Mouse (Mus musculus) heart, embryonic 16.5 days (tissue): ENCODE results near the gene Tor2a. TPM values are rescaled to one million over a fixed set of nuclear protein-coding genes. Genes with fewer than 3 reads are reported as not detected.

ENCODE experiments used
- ATAC-seq: fragments of 200-750 bp; cut with Nextera tagmentation; replicated peaks from 2 replicates; pipeline ENCODE4 v1.8.0; 2017; ENCODE audit warnings: moderate number of reproducible peaks; ENCODE audit not compliant: insufficient read depth, low FRiP score; ENCODE audit errors: extremely low read depth
- H3K27ac ChIP-seq: fragments of 300-500 bp; sonication (generic); 2 replicates; pipeline ENCODE4 v1.5.1; 2014; ENCODE audit warnings: mild to moderate bottlenecking, low read length, control low read depth, moderate library complexity
- H3K27me3 ChIP-seq: fragments of 300-500 bp; sonication (generic); 2 replicates; pipeline ENCODE4 v1.6.1; 2014; ENCODE audit warnings: low read length, mixed read lengths; ENCODE audit not compliant: control insufficient read depth, insufficient read depth
- H3K36me3 ChIP-seq: fragments of 300-500 bp; sonication (generic); 2 replicates; pipeline ENCODE4 v1.6.1; 2014; ENCODE audit not compliant: control insufficient read depth, insufficient read depth
- H3K4me1 ChIP-seq: fragments of 300-500 bp; sonication (generic); 2 replicates; pipeline ENCODE4 v1.6.1; 2014; ENCODE audit warnings: low read length, mixed read lengths; ENCODE audit not compliant: control insufficient read depth, insufficient read depth
- H3K4me2 ChIP-seq: fragments of 300-500 bp; sonication (generic); 2 replicates; pipeline ENCODE4 v1.6.1; 2014; ENCODE audit warnings: low read depth, mild to moderate bottlenecking, control low read depth, low read length
- H3K4me3 ChIP-seq: fragments of 300-500 bp; sonication (generic); 2 replicates; pipeline ENCODE4 v1.5.1; 2014; ENCODE audit warnings: mild to moderate bottlenecking, control low read depth, low read length
- H3K9ac ChIP-seq: fragments of 300-500 bp; sonication (generic); 2 replicates; pipeline ENCODE4 v1.6.1; 2014; ENCODE audit warnings: low read length, control low read depth
- H3K9me3 ChIP-seq: fragments of 300-500 bp; sonication (generic); replicated peaks from 2 replicates; pipeline ENCODE4 v1.6.1; 2016; ENCODE audit warnings: low read length; ENCODE audit not compliant: control insufficient read depth
- WGBS: fragments of 180-500 bp; shearing (Covaris S2); extraction: QIAGEN DNeasy Blood & Tissue Kit; methylation state at CpG from one replicate; pipeline ENCODE4 v1.1.7; 2014; 5-methylcytosine and 5-hydroxymethylcytosine counted together
- polyA plus RNA-seq: library from polyadenylated mRNA; unstranded; fragments of >200 nt; fragmentation: Nextera tagmentation; extraction: Ambion mirVana; gene quantifications from 2 replicates; pipeline ENCODE4 v1.2.1, GENCODE M21; 2015

The Tor2a gene
- polyA plus RNA-seq, 1 experiment from 2014 or later: 38.9 TPM

DNA sequence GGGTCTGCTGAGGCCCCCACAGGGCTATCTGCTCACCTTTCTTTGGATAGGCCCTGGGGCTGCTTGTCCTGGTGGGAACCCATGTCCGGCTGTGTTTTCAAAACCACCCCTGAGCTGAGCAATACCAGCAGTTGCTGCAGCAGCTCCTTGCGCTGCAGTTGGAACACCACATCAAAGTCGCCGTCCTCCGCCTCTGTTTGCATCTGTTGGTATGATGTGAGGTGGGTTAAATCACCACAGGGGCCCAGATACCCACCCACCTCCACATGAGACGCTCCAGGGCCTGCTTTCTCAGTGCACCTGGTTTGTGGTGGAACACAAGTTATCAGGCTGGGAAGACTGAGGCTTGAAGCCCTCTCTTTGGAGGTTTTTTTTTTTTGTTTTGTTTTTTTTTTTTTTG, 21.0 kb downstream of the Tor2a start:
- WGBS: 83% methylated on average over 6 of the region's 6 CpGs
- no peaks in the 10 kb centered on the region for H3K9me3 ChIP-seq
- no peak overlapping the region for H3K4me2 ChIP-seq
- no peaks in the 10 kb centered on the region for H3K36me3 ChIP-seq
- no peak for ATAC-seq
- H3K4me1 ChIP-seq: peaks cover 8% of the 10 kb centered on the region
- no peak overlapping the region for H3K27ac ChIP-seq
- H3K27me3 ChIP-seq: no peaks in the 10 kb centered on the region
- no peak overlapping the region for H3K4me3 ChIP-seq
- H3K9ac ChIP-seq: no peak overlapping the region

DNA sequence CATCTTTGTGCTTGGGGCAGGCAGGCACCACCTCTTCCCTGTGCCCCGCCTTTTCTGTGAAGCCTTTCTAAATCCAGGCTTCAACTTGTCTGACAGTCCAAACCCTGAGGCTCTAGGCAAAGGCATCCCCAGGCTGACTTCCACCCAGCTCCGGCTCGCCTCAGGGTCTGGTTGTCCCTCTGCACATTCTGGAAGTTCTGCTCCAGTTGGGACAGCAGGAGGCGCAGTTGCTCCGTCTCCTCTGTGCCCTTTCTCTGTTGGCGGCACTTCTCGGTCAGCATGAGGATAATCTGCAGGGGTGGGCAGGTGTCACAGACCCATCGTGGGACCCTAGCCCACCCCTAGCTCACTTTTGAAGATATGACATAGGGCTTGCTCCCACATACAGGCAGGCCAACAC, 22.1 kb downstream of the Tor2a start:
- H3K4me1 ChIP-seq: peaks cover 11% of the 10 kb centered on the region
- WGBS: 10% methylated on average over 8 of the region's 8 CpGs
- no peak overlapping the region for H3K27ac ChIP-seq
- no peak overlapping the region for H3K4me3 ChIP-seq
- no peak overlapping the region for H3K4me2 ChIP-seq
- no peak overlapping the region for H3K9ac ChIP-seq
- no peaks in the 10 kb centered on the region for H3K9me3 ChIP-seq
- H3K27me3 ChIP-seq: no peaks in the 10 kb centered on the region
- no peaks in the 10 kb centered on the region for H3K36me3 ChIP-seq
- ATAC-seq: no peak

DNA sequence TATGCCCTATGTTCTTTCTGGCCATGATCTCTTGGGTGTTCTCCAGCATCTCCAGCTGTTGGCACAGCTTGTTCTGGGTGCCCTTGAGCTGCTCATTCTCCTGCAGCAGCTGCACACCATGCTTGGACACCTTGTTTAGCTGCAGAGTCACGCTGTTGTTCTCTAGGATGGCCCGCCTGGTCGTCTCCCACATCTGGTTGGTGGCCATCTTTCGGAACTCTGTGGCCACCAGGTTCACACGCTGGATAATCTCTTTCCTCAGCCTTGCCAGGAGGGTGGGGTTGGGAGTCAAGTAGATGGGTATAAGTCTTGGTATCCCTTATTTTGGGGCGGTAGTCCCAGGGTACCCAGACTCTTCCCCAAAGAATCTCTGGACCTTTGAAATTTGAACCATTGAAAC, 22.7 kb downstream of the Tor2a start:
- Histone ChIP-seq H3K9me3 (no peaks in the 10 kb centered on the region), H3K27me3 (no peaks in the 10 kb centered on the region), H3K9ac (no peak overlapping the region), H3K4me2 (no peak overlapping the region), H3K4me3 (no peak overlapping the region), H3K4me1 (peaks cover 13% of the 10 kb centered on the region), H3K36me3 (no peaks in the 10 kb centered on the region), H3K27ac (no peak overlapping the region)
- 88% methylated on average over 6 of the region's 6 CpGs for WGBS
- no peak for ATAC-seq

DNA sequence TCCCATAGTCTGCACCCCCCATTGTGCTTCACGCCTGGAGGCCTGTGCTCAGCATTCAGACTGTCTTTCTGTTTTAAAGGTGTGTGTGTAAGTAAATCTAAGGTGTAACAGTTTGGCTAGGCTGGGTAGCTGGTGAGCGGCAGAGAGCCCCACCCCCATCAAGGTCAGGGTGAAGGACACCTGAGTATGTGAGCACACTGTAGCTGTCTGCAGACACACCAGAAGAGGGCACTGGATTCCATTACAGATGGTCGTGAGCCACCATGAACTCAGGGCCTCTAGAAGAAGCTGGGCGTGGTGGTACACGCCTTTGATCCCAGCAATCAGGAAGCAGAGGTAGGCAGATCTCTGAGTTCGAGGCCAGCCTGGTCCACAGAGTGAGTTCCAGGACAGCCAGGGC, 24.7 kb downstream of the Tor2a start:
- H3K27ac ChIP-seq: no peak overlapping the region
- H3K9me3 ChIP-seq: no peaks in the 10 kb centered on the region
- peaks cover 5% of the 10 kb centered on the region for H3K4me1 ChIP-seq
- ATAC-seq: no peak
- H3K36me3 ChIP-seq: no peaks in the 10 kb centered on the region
- H3K27me3 ChIP-seq: no peaks in the 10 kb centered on the region
- H3K4me3 ChIP-seq: no peak overlapping the region
- H3K9ac ChIP-seq: no peak overlapping the region
- H3K4me2 ChIP-seq: no peak overlapping the region
- WGBS: 75% methylated on average over 6 of the region's 6 CpGs

DNA sequence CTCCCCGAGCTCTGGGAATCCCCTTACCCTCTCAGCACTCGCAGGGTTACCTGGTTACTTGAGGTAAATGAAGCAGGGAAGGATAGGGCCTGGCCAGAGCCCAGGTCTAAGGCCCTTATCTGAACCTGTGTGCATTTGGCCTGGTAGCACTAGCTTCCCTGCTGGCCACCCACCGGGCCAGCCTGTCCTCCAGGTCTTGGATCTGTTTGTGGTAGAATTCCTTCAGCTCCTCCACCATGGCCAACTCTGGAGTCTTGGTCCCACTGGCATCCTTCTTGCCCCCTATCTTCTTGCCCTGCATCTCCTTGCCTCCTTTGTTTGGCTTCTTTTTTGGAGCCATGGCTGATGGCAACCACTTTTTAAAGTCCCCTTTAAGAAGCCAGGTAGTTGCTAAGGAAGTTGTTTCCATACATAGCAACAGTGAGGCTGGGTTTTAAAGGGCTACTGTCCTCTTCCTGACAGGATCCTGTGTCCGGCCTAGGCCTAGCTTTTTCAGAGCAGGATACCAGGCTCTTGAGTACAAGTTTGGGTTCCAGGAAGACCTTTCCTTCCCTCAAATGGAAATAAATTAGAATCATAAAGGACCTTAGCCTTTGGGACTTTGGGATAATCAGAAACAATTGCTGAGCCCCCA, 27.1 kb downstream of the Tor2a start, which contains the start of gene Cfap157:
TSS of gene Cfap157 (minus strand) at position 381 of the 634 bp plus-strand sequence.
- Histone ChIP-seq H3K27ac (no peak within 1 kb of the TSS), H3K27me3 (no peaks in the 10 kb centered on the region), H3K4me2 (no peak within 1 kb of the TSS), H3K9me3 (no peaks in the 10 kb centered on the region), H3K36me3 (no peaks in the 10 kb centered on the region), H3K9ac (no peak within 1 kb of the TSS), H3K4me1 (peaks cover 5% of the 10 kb centered on the region), H3K4me3 (no peak within 1 kb of the TSS)
- ATAC-seq: peak; percentile 68
- WGBS: 53% methylated on average over 4 of the region's 4 CpGs

DNA sequence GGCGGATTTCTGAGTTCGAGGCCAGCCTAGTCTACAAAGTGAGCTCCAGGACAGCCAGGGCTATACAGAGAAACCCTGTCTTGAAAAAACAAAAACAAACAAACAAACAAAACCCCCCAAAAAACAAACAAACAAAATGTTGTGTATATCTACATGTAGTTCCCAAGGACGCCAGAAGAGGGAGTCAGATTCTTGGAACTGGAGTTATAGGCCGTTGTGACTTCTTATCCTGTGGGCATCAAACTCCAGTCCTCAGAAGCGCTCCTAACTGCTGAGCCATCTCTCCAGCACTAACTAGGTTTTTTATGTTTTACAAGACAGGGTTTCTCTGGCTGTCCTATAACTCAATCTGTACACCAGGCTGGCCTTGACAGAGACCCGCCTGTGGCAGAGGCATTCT, 30.1 kb downstream of the Tor2a start:
- no peaks in the 10 kb centered on the region for H3K36me3 ChIP-seq
- no peak overlapping the region for H3K4me3 ChIP-seq
- no peak overlapping the region for H3K9ac ChIP-seq
- no peak overlapping the region for H3K4me2 ChIP-seq
- no peak for ATAC-seq
- H3K4me1 ChIP-seq: peaks cover 10% of the 10 kb centered on the region
- H3K9me3 ChIP-seq: no peaks in the 10 kb centered on the region
- WGBS: 60% methylated on average over 6 of the region's 6 CpGs
- no peak overlapping the region for H3K27ac ChIP-seq
- H3K27me3 ChIP-seq: no peaks in the 10 kb centered on the region

DNA sequence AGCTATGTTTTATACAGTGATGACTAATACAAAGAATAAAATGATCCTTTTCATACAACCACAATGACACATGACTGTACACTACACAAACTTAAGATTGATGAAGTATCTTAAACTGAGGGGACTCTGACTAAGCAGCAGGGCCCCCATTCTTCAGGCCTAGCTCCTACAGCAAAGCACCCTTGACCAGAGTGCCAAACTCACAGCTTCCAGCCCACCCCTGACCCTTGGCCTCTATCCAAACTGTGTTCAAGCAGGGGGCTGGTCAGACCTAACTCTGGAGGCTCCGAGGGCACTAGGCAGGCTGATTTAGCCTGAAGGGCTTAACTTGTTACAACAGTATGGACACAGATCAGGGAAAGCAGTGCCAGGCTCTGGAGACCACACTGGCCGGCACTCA, 31.5 kb downstream of the Tor2a start:
- H3K36me3 ChIP-seq: no peaks in the 10 kb centered on the region
- no peaks in the 10 kb centered on the region for H3K9me3 ChIP-seq
- no peaks in the 10 kb centered on the region for H3K27me3 ChIP-seq
- no peak overlapping the region for H3K27ac ChIP-seq
- no peak overlapping the region for H3K4me2 ChIP-seq
- H3K4me3 ChIP-seq: no peak overlapping the region
- 50% methylated on average over 2 of the region's 2 CpGs for WGBS
- no peak for ATAC-seq
- peaks cover 10% of the 10 kb centered on the region for H3K4me1 ChIP-seq
- no peak overlapping the region for H3K9ac ChIP-seq

DNA sequence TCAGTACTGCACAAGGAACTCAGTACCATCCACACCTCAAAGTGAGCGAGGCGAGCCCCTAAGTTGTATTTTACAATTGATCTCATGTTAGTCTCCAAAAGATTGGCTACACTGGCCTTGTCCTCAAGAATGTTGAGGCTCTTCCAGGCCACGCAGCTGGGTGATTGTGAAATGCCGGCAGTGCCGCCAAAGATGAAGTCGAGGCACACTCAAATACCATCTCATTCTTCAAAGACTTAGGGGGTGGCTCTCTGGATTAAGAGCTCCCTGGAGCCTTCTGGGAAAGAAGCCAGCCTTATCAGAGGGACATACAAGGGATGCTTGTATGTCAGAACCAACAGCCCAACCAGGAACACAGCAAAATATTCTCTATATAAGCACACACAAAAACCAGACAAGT, 34.3 kb downstream of the Tor2a start:
- peak overlapping the region; percentile 7; the same call in 1 of the 2 replicates for H3K27ac ChIP-seq

DNA sequence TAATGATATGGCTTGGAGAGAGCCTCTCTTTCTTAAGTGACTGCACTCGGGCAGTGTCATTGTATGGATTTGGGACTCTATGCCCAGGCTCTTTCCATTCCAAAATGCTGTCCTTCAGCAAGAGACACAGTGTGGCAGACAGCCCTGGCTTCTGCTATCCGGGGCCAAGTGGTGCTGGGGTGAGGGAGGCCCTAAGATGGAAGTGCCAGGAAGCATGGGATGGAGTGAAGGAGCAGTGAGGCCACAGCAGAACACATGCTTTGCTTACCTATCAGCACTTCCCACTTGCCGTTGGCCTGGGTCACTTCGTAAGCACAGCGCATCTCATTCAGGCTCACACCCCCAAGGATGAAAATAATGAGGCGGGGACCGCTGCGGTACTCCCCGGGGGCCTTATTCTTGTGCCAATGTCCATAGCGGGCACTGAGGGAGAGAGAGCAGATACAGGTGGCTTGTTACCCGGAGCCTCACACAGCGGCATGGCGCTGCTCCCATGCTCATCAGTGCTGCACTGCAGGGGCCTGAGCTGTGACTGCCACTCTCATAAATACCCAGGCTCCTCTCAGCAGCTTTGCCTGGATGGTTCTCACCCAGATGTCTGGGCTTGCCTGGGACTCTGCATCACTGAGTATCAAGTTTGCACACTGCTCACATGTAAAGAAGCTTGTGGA, 38.8 kb downstream of the Tor2a start:
- Histone ChIP-seq H3K4me3 (no peak overlapping the region), H3K27me3 (no peaks in the 10 kb centered on the region), H3K4me2 (no peak overlapping the region), H3K36me3 (peaks cover 21% of the 10 kb centered on the region), H3K27ac (no peak overlapping the region), H3K4me1 (peaks cover 19% of the 10 kb centered on the region), H3K9ac (no peak overlapping the region), H3K9me3 (no peaks in the 10 kb centered on the region)
- ATAC-seq: no peak
- WGBS: 85% methylated on average over 13 of the region's 13 CpGs

More for the DNA sequence above, 34.3 kb downstream of the Tor2a start:
- 47% methylated on average over 6 of the region's 6 CpGs for WGBS
- peaks cover 4% of the 10 kb centered on the region for H3K4me1 ChIP-seq
- H3K9me3 ChIP-seq: no peaks in the 10 kb centered on the region
- H3K4me3 ChIP-seq: no peak overlapping the region
- H3K9ac ChIP-seq: no peak overlapping the region
- no peaks in the 10 kb centered on the region for H3K27me3 ChIP-seq
- no peak overlapping the region for H3K4me2 ChIP-seq
- peaks cover 4% of the 10 kb centered on the region; the same call in 1 of the 2 replicates for H3K36me3 ChIP-seq
- ATAC-seq: no peak
